Mouse (Mus musculus): ENCODE measurements around the gene Mlc1.

DNA sequence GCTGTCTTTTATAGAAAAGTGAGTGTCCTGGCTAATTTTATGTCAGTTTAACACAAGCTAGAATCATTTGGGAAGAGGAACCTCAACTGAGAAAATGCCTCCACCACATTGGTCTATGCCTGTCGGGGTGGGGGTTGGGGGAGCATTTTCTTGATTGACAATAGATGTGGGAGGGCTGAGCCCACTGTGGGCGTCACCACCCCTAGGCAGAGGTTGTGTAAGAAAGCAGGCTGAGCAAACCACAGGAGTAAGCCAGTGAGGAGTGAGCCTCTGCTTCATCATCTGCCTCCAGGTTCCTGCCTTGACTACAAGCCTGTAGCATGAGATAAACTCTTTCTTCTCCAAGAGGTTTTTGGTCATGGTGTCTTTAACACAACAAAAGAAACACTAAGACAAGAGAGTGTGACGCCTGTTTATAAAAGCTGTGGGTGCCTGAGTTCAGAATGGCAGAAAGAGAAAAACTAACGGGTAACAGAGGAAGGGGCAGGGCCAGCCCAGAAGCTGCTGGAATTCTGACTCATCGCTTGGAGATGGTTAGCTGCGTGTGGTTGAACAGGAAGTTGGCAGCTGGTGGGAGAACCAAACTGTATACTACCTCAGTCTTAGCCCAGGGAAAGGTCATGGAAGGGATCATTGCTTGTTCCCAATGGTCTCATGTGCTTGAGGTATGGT is 42.1 kb downstream of the Mlc1 start:
- TF ChIP-seq POLR2A (IDR thresholded peaks at IDR 0.05; ENCODE audit: borderline replicate concordance, extremely low read depth, insufficient read depth, insufficient read length, poor library complexity, severe bottlenecking) (no peak), CTCF (IDR thresholded peaks at IDR 0.05; ENCODE audit: borderline replicate concordance, extremely low read depth, insufficient read depth, insufficient read length) (no peak)

Measured in brain, embryonic 14.5 days (tissue).